Mouse (Mus musculus): ENCODE measurements around the gene Ttc24. TPM values are rescaled to one million over a fixed set of nuclear protein-coding genes. Genes with fewer than 3 reads are reported as not detected.
A peak's percentile ranks its signal among the peaks of the same experiment; 100 is the strongest.

Gene Ttc24
- polyA plus RNA-seq, 1 experiment from 2014 or later = not detected

- Histone ChIP-seq H3K4me1 (ENCODE audit: control insufficient read depth, insufficient read depth, low read length) (no peaks in the 10 kb centered on the region), H3K27ac (ENCODE audit: low read depth, low read length) (peak overlapping the region; percentile 21; the same call in 1 of the 2 replicates), H3K4me3 (ENCODE audit: low read length) (no peak overlapping the region), H3K9ac (ENCODE audit: low read depth, low read length) (no peak overlapping the region), H3K9me3 (ENCODE audit: control insufficient read depth, low read length) (no peaks in the 10 kb centered on the region), H3K4me2 (replicated peaks; ENCODE audit: low read depth, low read length) (no peak overlapping the region), H3K27me3 (ENCODE audit: control insufficient read depth, insufficient read depth, low read length) (no peaks in the 10 kb centered on the region), H3K36me3 (ENCODE audit: control insufficient read depth, insufficient read depth, low read length) (peaks cover 65% of the 10 kb centered on the region)
- WGBS = 78% methylated on average over 6 of the region's 6 CpGs
- no peak for ATAC-seq (ENCODE audit: low FRiP score, low TSS enrichment)
These were observed 24.5 kb upstream of the Ttc24 start for GRCm38 (mm10) chr3:88102611-88103010.

DNA sequence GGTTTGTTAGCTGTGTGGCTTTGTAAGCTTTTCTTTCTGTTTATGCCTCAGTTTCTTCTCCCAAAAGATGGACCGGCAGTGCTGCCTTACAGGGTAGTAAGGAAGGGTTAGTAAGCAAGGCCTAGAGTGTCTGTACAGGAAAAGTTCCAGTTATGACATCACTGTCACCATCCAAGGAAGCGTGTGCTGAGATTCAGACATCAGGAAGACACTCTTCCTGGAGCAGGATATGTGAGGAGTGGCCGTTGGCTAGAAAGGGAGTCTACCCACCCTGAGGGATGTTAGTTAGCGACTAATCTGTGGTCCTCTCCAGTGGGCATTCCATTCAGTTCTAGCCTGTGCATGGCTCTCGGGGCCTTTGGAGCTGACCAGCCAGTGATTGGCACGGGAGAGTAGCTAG, 24.1 kb upstream of the Ttc24 start:
- WGBS = 86% methylated on average over 6 of the region's 6 CpGs
- Histone ChIP-seq H3K4me3 (ENCODE audit: low read length) (no peak overlapping the region), H3K4me2 (replicated peaks; ENCODE audit: low read depth, low read length) (no peak overlapping the region), H3K4me1 (ENCODE audit: control insufficient read depth, insufficient read depth, low read length) (no peaks in the 10 kb centered on the region), H3K9me3 (ENCODE audit: control insufficient read depth, low read length) (no peaks in the 10 kb centered on the region), H3K9ac (ENCODE audit: low read depth, low read length) (no peak overlapping the region), H3K27ac (ENCODE audit: low read depth, low read length) (peak overlapping the region; percentile 21; the same call in 1 of the 2 replicates), H3K27me3 (ENCODE audit: control insufficient read depth, insufficient read depth, low read length) (no peaks in the 10 kb centered on the region), H3K36me3 (ENCODE audit: control insufficient read depth, insufficient read depth, low read length) (peaks cover 62% of the 10 kb centered on the region)
- ATAC-seq (ENCODE audit: low FRiP score, low TSS enrichment) = no peak

GRCm38 (mm10) chr3:88101736-88102135, 23.6 kb upstream of the Ttc24 start:
- H3K4me1 ChIP-seq (ENCODE audit: control insufficient read depth, insufficient read depth, low read length) = no peaks in the 10 kb centered on the region
- H3K9ac ChIP-seq (ENCODE audit: low read depth, low read length) = no peak overlapping the region
- H3K36me3 ChIP-seq (ENCODE audit: control insufficient read depth, insufficient read depth, low read length) = peaks cover 62% of the 10 kb centered on the region
- no peak for ATAC-seq (ENCODE audit: low FRiP score, low TSS enrichment)
- H3K4me3 ChIP-seq (ENCODE audit: low read length) = no peak overlapping the region
- no peak overlapping the region for H3K4me2 ChIP-seq (replicated peaks; ENCODE audit: low read depth, low read length)
- H3K27ac ChIP-seq (ENCODE audit: low read depth, low read length) = no peak overlapping the region
- 91% methylated on average over 7 of the region's 7 CpGs for WGBS
- no peaks in the 10 kb centered on the region for H3K27me3 ChIP-seq (ENCODE audit: control insufficient read depth, insufficient read depth, low read length)
- H3K9me3 ChIP-seq (ENCODE audit: control insufficient read depth, low read length) = no peaks in the 10 kb centered on the region

DNA sequence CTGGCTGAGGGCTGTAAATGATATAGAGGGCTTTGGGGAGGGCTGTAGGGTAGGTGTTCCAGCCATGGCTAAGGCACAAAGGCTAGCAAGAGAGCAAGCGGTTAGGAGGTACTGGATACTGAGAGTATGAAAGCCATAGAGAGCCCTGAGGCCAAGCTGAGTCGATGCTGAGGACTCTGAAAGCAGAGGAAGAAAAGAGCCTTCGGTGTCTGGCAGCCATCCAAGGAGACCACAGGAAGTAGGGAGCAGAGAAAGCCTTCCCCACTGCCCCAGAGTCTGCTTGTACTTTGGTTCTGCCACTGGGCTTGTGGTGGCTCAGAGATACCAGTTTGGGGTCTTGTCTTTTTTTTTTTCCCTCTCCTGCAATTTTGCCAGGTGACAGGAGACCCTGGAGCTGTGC, 22.1 kb upstream of the Ttc24 start:
- Histone ChIP-seq H3K9me3 (ENCODE audit: control insufficient read depth, low read length) (no peaks in the 10 kb centered on the region), H3K27me3 (ENCODE audit: control insufficient read depth, insufficient read depth, low read length) (no peaks in the 10 kb centered on the region), H3K9ac (ENCODE audit: low read depth, low read length) (no peak overlapping the region), H3K4me2 (replicated peaks; ENCODE audit: low read depth, low read length) (no peak overlapping the region), H3K4me1 (ENCODE audit: control insufficient read depth, insufficient read depth, low read length) (no peaks in the 10 kb centered on the region), H3K36me3 (ENCODE audit: control insufficient read depth, insufficient read depth, low read length) (peaks cover 58% of the 10 kb centered on the region), H3K27ac (ENCODE audit: low read depth, low read length) (no peak overlapping the region), H3K4me3 (ENCODE audit: low read length) (no peak overlapping the region)
- WGBS = 91% methylated on average over 3 of the region's 3 CpGs
- ATAC-seq (ENCODE audit: low FRiP score, low TSS enrichment) = no peak

DNA sequence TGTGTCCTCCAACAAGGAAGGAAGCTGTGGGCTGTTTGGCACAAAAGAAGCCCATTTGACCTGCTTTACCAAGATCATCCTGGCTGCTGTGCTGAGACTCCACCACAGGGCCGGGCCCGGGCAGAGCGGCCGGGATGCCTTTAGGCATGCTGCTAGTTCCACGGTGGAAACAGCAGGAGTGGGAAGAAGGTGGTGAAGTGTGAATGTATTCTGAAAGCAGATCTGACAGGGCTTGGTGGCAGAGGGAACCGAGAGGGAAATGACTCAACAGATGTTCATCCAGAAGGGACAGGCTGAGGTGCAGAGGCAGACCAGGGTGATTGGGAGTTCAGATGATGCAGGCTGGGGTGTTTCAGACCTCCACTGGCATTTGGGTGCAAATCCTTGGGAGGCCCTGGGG, 19.6 kb upstream of the Ttc24 start:
- no peak for ATAC-seq (ENCODE audit: low FRiP score, low TSS enrichment)
- Histone ChIP-seq H3K4me1 (ENCODE audit: control insufficient read depth, insufficient read depth, low read length) (no peaks in the 10 kb centered on the region), H3K4me2 (replicated peaks; ENCODE audit: low read depth, low read length) (no peak overlapping the region), H3K9me3 (ENCODE audit: control insufficient read depth, low read length) (no peaks in the 10 kb centered on the region), H3K4me3 (ENCODE audit: low read length) (no peak overlapping the region), H3K27me3 (ENCODE audit: control insufficient read depth, insufficient read depth, low read length) (no peaks in the 10 kb centered on the region), H3K9ac (ENCODE audit: low read depth, low read length) (no peak overlapping the region), H3K36me3 (ENCODE audit: control insufficient read depth, insufficient read depth, low read length) (peaks cover 64% of the 10 kb centered on the region), H3K27ac (ENCODE audit: low read depth, low read length) (no peak overlapping the region)
- 83% methylated on average over 6 of the region's 6 CpGs for WGBS

- peaks cover 72% of the 10 kb centered on the region for H3K36me3 ChIP-seq (ENCODE audit: control insufficient read depth, insufficient read depth, low read length)
- no peak overlapping the region for H3K4me3 ChIP-seq (ENCODE audit: low read length)
- no peak overlapping the region for H3K27ac ChIP-seq (ENCODE audit: low read depth, low read length)
- no peak overlapping the region for H3K4me2 ChIP-seq (replicated peaks; ENCODE audit: low read depth, low read length)
- H3K27me3 ChIP-seq (ENCODE audit: control insufficient read depth, insufficient read depth, low read length) = no peaks in the 10 kb centered on the region
- no peak for ATAC-seq (ENCODE audit: low FRiP score, low TSS enrichment)
- no peak overlapping the region for H3K9ac ChIP-seq (ENCODE audit: low read depth, low read length)
- WGBS = 91% methylated on average over 5 of the region's 5 CpGs
- H3K9me3 ChIP-seq (ENCODE audit: control insufficient read depth, low read length) = no peaks in the 10 kb centered on the region
- no peaks in the 10 kb centered on the region for H3K4me1 ChIP-seq (ENCODE audit: control insufficient read depth, insufficient read depth, low read length)
These were observed 16.0 kb upstream of the Ttc24 start for GRCm38 (mm10) chr3:88094126-88094525.

DNA sequence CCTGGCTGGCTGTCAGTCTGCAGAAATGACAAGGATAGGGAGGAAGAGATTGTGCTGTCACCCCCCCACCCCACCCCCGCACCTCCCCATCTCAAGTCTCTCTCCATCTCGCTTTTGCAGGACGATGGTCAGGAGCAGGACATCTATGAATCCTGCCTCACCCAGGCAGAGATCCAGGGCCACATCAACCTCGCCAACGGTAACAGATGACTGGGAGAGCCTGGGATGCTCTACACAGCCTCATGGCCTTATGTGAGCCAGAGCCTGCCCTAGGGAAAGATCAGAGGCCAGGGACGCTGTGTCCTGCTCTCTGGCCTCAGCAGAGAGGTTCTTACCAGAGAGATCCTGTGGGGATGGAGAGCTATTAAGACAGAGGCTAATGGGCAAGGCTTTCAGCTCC, 12.5 kb upstream of the Ttc24 start:
- Histone ChIP-seq H3K4me2 (replicated peaks; ENCODE audit: low read depth, low read length) (no peak overlapping the region), H3K9me3 (ENCODE audit: control insufficient read depth, low read length) (no peaks in the 10 kb centered on the region), H3K4me1 (ENCODE audit: control insufficient read depth, insufficient read depth, low read length) (no peaks in the 10 kb centered on the region), H3K9ac (ENCODE audit: low read depth, low read length) (no peak overlapping the region), H3K36me3 (ENCODE audit: control insufficient read depth, insufficient read depth, low read length) (peaks cover 82% of the 10 kb centered on the region), H3K27ac (ENCODE audit: low read depth, low read length) (no peak overlapping the region), H3K4me3 (ENCODE audit: low read length) (no peak overlapping the region), H3K27me3 (ENCODE audit: control insufficient read depth, insufficient read depth, low read length) (no peaks in the 10 kb centered on the region)
- WGBS = 94% methylated on average over 6 of the region's 6 CpGs
- ATAC-seq (ENCODE audit: low FRiP score, low TSS enrichment) = no peak

GRCm38 (mm10) chr3:88090106-88090505, 12.0 kb upstream of the Ttc24 start:
- no peak for ATAC-seq (ENCODE audit: low FRiP score, low TSS enrichment)
- no peaks in the 10 kb centered on the region for H3K27me3 ChIP-seq (ENCODE audit: control insufficient read depth, insufficient read depth, low read length)
- H3K27ac ChIP-seq (ENCODE audit: low read depth, low read length) = no peak overlapping the region
- H3K9me3 ChIP-seq (ENCODE audit: control insufficient read depth, low read length) = no peaks in the 10 kb centered on the region
- no peak overlapping the region for H3K4me3 ChIP-seq (ENCODE audit: low read length)
- H3K9ac ChIP-seq (ENCODE audit: low read depth, low read length) = no peak overlapping the region
- H3K4me1 ChIP-seq (ENCODE audit: control insufficient read depth, insufficient read depth, low read length) = no peaks in the 10 kb centered on the region
- H3K4me2 ChIP-seq (replicated peaks; ENCODE audit: low read depth, low read length) = no peak overlapping the region
- H3K36me3 ChIP-seq (ENCODE audit: control insufficient read depth, insufficient read depth, low read length) = peaks cover 82% of the 10 kb centered on the region
- 89% methylated on average over 7 of the region's 7 CpGs for WGBS

GRCm38 (mm10) chr3:88087688-88088087, 9.6 kb upstream of the Ttc24 start:
- Histone ChIP-seq H3K9me3 (ENCODE audit: control insufficient read depth, low read length) (no peaks in the 10 kb centered on the region), H3K27ac (ENCODE audit: low read depth, low read length) (no peak overlapping the region), H3K9ac (ENCODE audit: low read depth, low read length) (no peak overlapping the region), H3K4me2 (replicated peaks; ENCODE audit: low read depth, low read length) (no peak overlapping the region), H3K4me3 (ENCODE audit: low read length) (no peak overlapping the region), H3K36me3 (ENCODE audit: control insufficient read depth, insufficient read depth, low read length) (peaks cover 65% of the 10 kb centered on the region), H3K4me1 (ENCODE audit: control insufficient read depth, insufficient read depth, low read length) (peaks cover 5% of the 10 kb centered on the region; the same call in 1 of the 2 replicates), H3K27me3 (ENCODE audit: control insufficient read depth, insufficient read depth, low read length) (no peaks in the 10 kb centered on the region)
- WGBS = 81% methylated on average over 1 of the region's 1 CpGs
- ATAC-seq (ENCODE audit: low FRiP score, low TSS enrichment) = no peak

Data from kidney, embryonic 14.5 days (tissue).